Mouse (Mus musculus) lung, postnatal 4 days (tissue): ENCODE results near the gene Fam45a.
A peak's percentile ranks its signal among the peaks of the same experiment; 100 is the strongest.
"Not testable (repeated sequence)": the region's sequence is repeated elsewhere in the genome, so short reads cannot be mapped to it uniquely, and the experiment has no call there.

Source experiments
- DNase-seq, 2 experiments: peaks; one replicate each; pipeline ENCODE4 v3.0.0; 2021

The Fam45a gene

DNA sequence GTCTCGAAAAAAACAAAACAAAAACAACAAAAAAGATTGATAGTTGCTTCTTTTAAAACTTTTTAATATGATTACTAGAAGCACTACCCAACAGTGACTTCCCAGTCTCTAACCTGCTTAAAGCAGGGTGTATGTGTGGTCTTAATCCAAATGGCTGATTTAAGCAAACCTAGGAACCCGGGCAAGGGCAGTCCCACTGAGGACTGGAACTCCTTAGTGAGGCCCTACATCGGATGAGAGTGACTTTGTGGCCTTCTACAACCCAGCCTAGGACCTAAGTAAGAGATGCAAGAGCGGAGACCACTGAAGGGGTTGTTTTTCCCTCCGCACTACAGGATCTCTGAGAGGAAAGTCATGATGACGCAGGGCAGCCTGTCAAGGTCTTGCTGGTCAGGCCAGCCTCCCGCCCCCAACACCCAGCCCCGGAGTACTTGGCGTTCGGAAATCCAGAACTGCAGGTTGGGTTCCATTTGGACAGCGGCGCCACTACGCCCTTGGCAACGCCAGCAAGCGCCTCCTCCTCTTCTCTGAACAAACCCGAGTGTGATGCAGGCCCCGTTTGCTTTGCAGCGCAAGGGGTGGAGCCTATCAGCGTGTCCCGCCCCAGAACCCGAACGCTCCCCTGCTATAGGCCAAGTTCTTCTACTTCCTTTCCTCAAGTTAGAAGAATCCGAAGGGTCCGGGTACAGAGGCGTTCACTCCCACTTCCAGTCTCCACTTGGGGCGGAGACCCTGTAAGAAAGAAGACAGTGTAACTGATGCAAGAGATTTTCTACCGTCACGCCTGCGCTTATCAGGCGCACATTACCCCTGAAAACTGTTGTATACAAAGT, 49.7 kb downstream of the Fam45a start, which contains the start of gene Sfxn4:
Gene Sfxn4 (minus strand): TSS at position 612 of the 833 bp plus-strand sequence.
- DNase-seq = peak; percentile 93 to 95

DNA sequence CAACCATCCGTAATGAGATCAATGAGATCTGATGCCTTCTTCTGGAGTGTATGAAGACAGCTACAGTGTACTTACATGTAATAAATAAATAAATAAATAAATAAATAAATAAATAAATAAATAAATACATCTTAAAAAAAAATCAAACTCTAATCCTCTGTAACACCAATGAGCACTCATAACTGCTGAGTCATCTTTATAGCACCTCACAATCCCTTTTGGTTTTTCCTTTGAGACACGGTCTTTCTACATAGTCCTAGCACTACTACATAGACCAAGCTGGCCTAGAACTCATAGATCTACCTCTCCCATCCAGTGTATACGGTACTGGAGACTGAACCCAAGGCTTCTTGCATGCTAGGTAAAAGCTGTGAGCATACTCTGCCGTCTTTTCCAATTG, 54.8 kb downstream of the Fam45a start:
- DNase-seq = not testable (repeated sequence)

DNA sequence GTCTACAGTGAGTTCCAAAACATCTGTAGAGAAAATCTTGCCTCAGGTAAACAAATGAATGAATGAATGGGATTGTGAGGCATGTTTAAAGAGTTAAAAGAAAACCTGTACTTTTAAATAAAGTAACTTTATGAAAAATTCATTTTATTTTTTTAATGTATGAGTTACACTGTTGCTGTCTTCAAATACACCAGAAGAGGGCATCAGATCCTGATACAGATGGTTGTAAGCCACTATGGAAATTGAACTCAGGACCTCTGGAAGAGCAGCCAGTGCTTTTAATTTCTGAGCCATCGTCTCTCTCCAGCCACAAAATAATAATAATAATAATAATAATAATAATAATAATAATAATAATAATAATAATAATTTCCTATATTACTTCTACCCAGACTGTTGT, 59.1 kb downstream of the Fam45a start:
- DNase-seq = no peak

DNA sequence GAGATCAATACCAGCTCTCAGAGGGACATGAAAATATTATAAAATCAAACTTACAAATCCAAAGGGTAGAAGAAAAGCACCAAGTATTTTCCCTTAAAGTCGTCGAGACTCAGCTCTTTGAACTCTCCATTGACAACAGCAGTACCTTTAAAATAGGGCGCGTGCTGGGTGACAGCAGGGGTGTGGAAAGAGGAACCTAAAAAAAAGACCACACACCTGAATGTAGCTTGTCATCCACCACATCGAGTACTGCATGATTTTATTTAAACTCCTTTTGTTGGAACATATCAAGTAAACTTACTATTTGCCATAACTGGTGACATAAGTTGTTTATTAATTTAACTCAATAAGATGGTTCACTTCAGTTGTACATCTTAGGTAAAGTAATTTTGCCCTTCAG, 60.0 kb downstream of the Fam45a start:
- DNase-seq = no peak

DNA sequence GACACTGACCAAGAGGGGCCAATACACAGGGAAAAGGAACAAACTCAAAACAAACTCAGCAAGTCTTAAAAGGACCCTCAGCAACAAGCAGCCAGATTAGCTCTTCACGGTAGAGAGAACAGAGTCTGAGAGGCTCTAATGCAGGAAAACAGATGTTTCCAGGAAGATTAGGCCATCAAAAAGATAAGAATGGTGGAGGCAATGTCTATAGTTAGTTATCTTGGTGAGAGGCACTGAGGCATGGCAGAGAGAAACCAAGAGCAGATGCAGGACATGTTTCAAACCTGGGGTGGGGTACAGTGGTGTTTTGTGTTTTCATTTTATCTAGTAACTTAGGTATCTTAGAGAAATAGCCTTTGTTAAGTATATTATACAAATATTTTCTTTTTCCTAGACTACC, 60.9 kb downstream of the Fam45a start:
- no peak for DNase-seq

DNA sequence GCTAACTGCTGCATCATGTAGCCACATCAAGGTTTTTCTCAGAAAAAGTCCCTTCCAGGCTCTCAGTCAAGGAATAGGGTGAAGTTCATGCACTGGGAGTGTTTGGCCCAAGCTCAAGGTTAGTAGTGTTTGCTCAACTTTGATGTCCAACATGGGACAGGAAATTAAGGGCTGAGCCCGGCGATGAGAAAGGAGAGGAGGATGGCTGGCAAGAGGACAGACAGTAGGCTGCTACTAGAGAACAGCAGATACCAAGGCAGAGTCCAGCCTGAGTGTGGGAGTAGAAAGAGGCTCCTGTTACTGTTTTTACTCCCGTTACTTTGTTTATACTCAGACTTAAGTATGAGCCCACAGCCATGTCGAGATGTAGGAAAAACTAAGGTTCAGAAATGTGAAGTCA, 62.1 kb downstream of the Fam45a start:
- DNase-seq = peak in 1 of 2 experiments; percentile 28

DNA sequence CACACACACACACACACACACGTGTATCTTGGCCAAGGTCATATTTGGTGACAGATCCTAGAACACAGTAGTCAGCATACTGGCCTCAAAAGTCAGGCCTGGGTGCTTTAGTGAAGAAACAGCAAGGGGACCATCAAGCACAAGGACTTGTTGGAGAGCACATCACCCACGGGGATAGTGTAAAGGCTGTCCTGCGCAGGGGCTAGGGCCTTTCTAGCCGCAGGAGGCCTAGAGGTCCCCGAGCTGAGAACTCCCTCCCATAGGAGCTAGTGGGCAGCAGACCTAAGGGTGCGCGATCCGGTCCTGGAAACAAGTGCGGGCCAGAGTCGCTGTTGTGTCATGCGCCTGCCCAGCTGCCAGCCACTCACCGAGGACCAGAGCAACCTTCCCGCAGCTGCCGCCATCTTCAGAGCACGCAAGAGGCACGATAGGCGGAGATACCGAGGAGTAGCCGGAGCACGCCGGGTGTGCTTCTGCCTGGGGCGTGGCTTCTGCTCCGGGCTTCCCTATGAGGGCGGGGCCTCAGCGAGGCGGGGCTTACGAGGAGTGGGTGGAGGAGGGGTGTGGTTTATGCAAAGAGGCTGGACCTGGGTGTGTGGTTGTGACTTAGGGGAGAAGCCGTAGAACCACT, 62.8 kb downstream of the Fam45a start, which contains the start of gene Prdx3:
Gene Prdx3 (minus strand): TSS at position 493 of the 631 bp plus-strand sequence.
- DNase-seq = peak; percentile 97 to 99

DNA sequence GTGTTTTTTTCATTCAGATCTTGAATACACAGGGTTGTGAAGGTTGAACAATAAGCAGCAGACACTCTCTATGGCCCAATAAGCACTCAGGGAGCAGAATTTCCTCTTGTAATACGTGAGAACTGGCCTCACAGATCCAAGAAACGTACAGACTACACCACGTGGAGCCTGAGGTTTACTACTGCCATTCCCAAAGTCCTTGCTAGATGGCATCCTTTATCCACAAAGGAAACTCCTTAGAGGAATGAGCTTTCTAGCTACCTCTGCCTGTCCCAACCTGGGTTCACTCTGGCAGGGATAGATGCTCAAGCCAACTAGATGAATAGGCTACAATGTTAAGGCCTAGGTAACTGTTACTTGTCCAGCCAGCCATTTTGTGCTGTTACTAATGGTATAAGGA, 71.7 kb downstream of the Fam45a start:
- peak in 1 of 2 experiments; percentile 43 for DNase-seq
